8 mouse cellular contexts compared by ENCODE assay signal in genomic region chr5:125403481-125404465, GRCm38 (mm10). TPM values are rescaled to one million over a fixed set of nuclear protein-coding genes. Genes with fewer than 3 reads are reported as not detected.
DNase-seq lines count a peak whose midpoint lies in the region; ATAC-seq and TF ChIP-seq lines count a peak whose summit lies in the region.

No protein-coding gene starts in this region.

- H3K4me2 ChIP-seq in intestine, embryonic 16.5 days (ENCODE audit: low read depth, low read length), result peak overlapping the region; percentile 85
- H3K4me2 ChIP-seq in limb, embryonic 11.5 days (ENCODE audit: low read depth, severe bottlenecking), result peak overlapping the region; percentile 51
- H3K4me2 ChIP-seq in midbrain, embryonic 15.5 days, result peak overlapping the region; percentile 48

- ATAC-seq in cerebellum, adult (ENCODE audit: insufficient number of reproducible peaks, low FRiP score, low TSS enrichment), result no peak
- ATAC-seq in intestine, embryonic 16.5 days, result peak; percentile 20; the same call in 1 of the 2 replicates
- no peak for ATAC-seq in limb, embryonic 11.5 days (ENCODE audit: insufficient number of reproducible peaks, low FRiP score, low TSS enrichment, low read depth)
- ATAC-seq in midbrain, embryonic 15.5 days (replicated peaks), result 0 out of 2 replicates have a peak, but pooled peaks have one; percentile 25

- H3K9ac ChIP-seq in intestine, embryonic 16.5 days (ENCODE audit: low read depth, low read length), result peak overlapping the region; percentile 60
- 0 out of 2 replicates have a peak overlapping the region, but pooled peaks have one; percentile 14 for H3K9ac ChIP-seq in limb, embryonic 11.5 days (ENCODE audit: low read length)
- peak overlapping the region; percentile 19; the same call in 1 of the 2 replicates for H3K9ac ChIP-seq in midbrain, embryonic 15.5 days

- no peak for TF ChIP-seq CTCF in cerebellum, adult 2 months (IDR thresholded peaks at IDR 0.05; ENCODE audit: borderline replicate concordance, insufficient read depth, low read depth, low read length)
- TF ChIP-seq CTCF in gastrocnemius, adult 2 months (IDR thresholded peaks at IDR 0.05), result no peak

- H3K36me3 ChIP-seq in intestine, embryonic 16.5 days (ENCODE audit: control insufficient read depth, insufficient read depth, low read length), result no peaks in the 10 kb centered on the region
- no peaks in the 10 kb centered on the region for H3K36me3 ChIP-seq in limb, embryonic 11.5 days (ENCODE audit: control insufficient read depth, insufficient read depth, low read length)
- H3K36me3 ChIP-seq in midbrain, embryonic 15.5 days (replicated peaks), result no peaks in the 10 kb centered on the region

- H3K27ac ChIP-seq in cerebellum, adult 2 months (ENCODE audit: insufficient read depth, low read length), result no peak overlapping the region
- H3K27ac ChIP-seq in gastrocnemius, adult 2 months, result peak overlapping the region; percentile 96
- no peak overlapping the region for H3K27ac ChIP-seq in intestine, embryonic 16.5 days (ENCODE audit: low read length)
- H3K27ac ChIP-seq in limb, embryonic 11.5 days (replicated peaks; ENCODE audit: low read depth, low read length), result no peak overlapping the region
- peak overlapping the region; percentile 71 for H3K27ac ChIP-seq in midbrain, embryonic 15.5 days

- DNase-seq in cerebellum, adult 18-20 months, result peak; percentile 57 to 74
- DNase-seq in cerebellum, adult 2 months, result peak; percentile 61 to 73
- DNase-seq in gastrocnemius, adult 2 months, result peak; percentile 66
- DNase-seq in limb, embryonic 11.5 days (ENCODE audit: low spot score), result peak; percentile 93
- DNase-seq in spleen, postnatal 4 days (ENCODE audit: low spot score in 2 of 2), result peak; percentile 74 to 87

- intact Hi-C loops in gastrocnemius, adult 2 months (cut with DNase I), result loop anchor here (2.0 kb wide), 1 partner anchor 15 kb away; the partner anchor contains the start of gene Gm10382

- no peak for TF ChIP-seq POLR2A in cerebellum, adult 2 months (IDR thresholded peaks at IDR 0.05; ENCODE audit: borderline replicate concordance, insufficient read depth, low read length)

- peak overlapping the region; percentile 77 for H3K4me3 ChIP-seq in cerebellum, adult 2 months (replicated peaks; ENCODE audit: insufficient read depth, low read depth, low read length)
- H3K4me3 ChIP-seq in gastrocnemius, adult 2 months, result peak overlapping the region; percentile 87
- peak overlapping the region; percentile 37 for H3K4me3 ChIP-seq in intestine, embryonic 16.5 days (ENCODE audit: low read length)
- peak overlapping the region; percentile 26 for H3K4me3 ChIP-seq in limb, embryonic 11.5 days (ENCODE audit: low read depth, low read length)
- peak overlapping the region; percentile 33 for H3K4me3 ChIP-seq in midbrain, embryonic 15.5 days

- H3K4me1 ChIP-seq in cerebellum, adult 2 months (ENCODE audit: control insufficient read depth, insufficient read depth, low read length), result peaks cover 3% of the 10 kb centered on the region; the same call in 1 of the 2 replicates
- H3K4me1 ChIP-seq in intestine, embryonic 16.5 days (ENCODE audit: control insufficient read depth, insufficient read depth, low read length), result peaks cover 9% of the 10 kb centered on the region
- peaks cover 8% of the 10 kb centered on the region; the same call in 1 of the 2 replicates for H3K4me1 ChIP-seq in limb, embryonic 11.5 days (ENCODE audit: control insufficient read depth, insufficient read depth, low read length)
- peaks cover 16% of the 10 kb centered on the region for H3K4me1 ChIP-seq in midbrain, embryonic 15.5 days

- WGBS in cerebellum, adult 2 months, result 37% methylated on average over 31 of the region's 31 CpGs
- 15% methylated on average over 31 of the region's 31 CpGs for WGBS in intestine, embryonic 16.5 days
- 13% methylated on average over 31 of the region's 31 CpGs for WGBS in limb, embryonic 11.5 days
- WGBS in midbrain, embryonic 15.5 days, result 12% methylated on average over 31 of the region's 31 CpGs

- H3K9me3 ChIP-seq in intestine, embryonic 16.5 days (ENCODE audit: control insufficient read depth, low read length), result no peaks in the 10 kb centered on the region
- no peaks in the 10 kb centered on the region for H3K9me3 ChIP-seq in limb, embryonic 11.5 days (ENCODE audit: control insufficient read depth, low read length)
- H3K9me3 ChIP-seq in midbrain, embryonic 15.5 days, result no peaks in the 10 kb centered on the region

- H3K27me3 ChIP-seq in cerebellum, adult 2 months (ENCODE audit: control insufficient read depth, insufficient read depth, low read length), result no peaks in the 10 kb centered on the region
- no peaks in the 10 kb centered on the region for H3K27me3 ChIP-seq in intestine, embryonic 16.5 days (replicated peaks; ENCODE audit: control insufficient read depth, insufficient read depth, low read length)
- H3K27me3 ChIP-seq in limb, embryonic 11.5 days (ENCODE audit: control insufficient read depth, insufficient read depth, low read length), result no peaks in the 10 kb centered on the region
- H3K27me3 ChIP-seq in midbrain, embryonic 15.5 days (replicated peaks), result no peaks in the 10 kb centered on the region

RNA-seq across cellular contexts. Expression of gene Ubc, which starts 13.8 kb away (rescaled TPM):
- polyA plus RNA-seq in cerebellum, adult 2 months (2012; rRNA removed), result 1,009 and 1,093 TPM in 2 replicates
- total RNA-seq in gastrocnemius, adult 2 months (2021), result 1,000 to 10,000 TPM; 1,479 to 2,293 TPM
- polyA plus RNA-seq in intestine, embryonic 16.5 days (2015; fragmentation: Nextera tagmentation; extraction: Ambion mirVana), result 897 and 920 TPM in 2 replicates
- 979 and 1,019 TPM in 2 replicates for polyA plus RNA-seq in limb, embryonic 11.5 days (2014; fragmentation: Nextera tagmentation; extraction: Ambion mirVana)
- 1,496 and 1,513 TPM in 2 replicates for polyA plus RNA-seq in midbrain, embryonic 15.5 days (2015; fragmentation: Nextera tagmentation; extraction: Ambion mirVana)

RNA-seq across cellular contexts. Expression of gene Gm10382, which starts 14.7 kb away (rescaled TPM):
- 0.28 and 0.41 TPM in 2 replicates for polyA plus RNA-seq in cerebellum, adult 2 months (2012; rRNA removed)
- not detected for total RNA-seq in gastrocnemius, adult 2 months (2021)
- 0.18 and 0.24 TPM in 2 replicates for polyA plus RNA-seq in intestine, embryonic 16.5 days (2015; fragmentation: Nextera tagmentation; extraction: Ambion mirVana)
- polyA plus RNA-seq in limb, embryonic 11.5 days (2014; fragmentation: Nextera tagmentation; extraction: Ambion mirVana), result 0.28 TPM in 1 of 2 replicates, not detected in the other
- 0.74 and 0.86 TPM in 2 replicates for polyA plus RNA-seq in midbrain, embryonic 15.5 days (2015; fragmentation: Nextera tagmentation; extraction: Ambion mirVana)

RNA-seq across cellular contexts. Expression of gene Dhx37, which starts 30.1 kb away (rescaled TPM):
- 19.6 and 21.4 TPM in 2 replicates for polyA plus RNA-seq in cerebellum, adult 2 months (2012; rRNA removed)
- total RNA-seq in gastrocnemius, adult 2 months (2021), result 1 to 10 TPM; 4.3 to 4.4 TPM
- polyA plus RNA-seq in intestine, embryonic 16.5 days (2015; fragmentation: Nextera tagmentation; extraction: Ambion mirVana), result 8.3 and 10.2 TPM in 2 replicates
- 12.4 and 14.2 TPM in 2 replicates for polyA plus RNA-seq in limb, embryonic 11.5 days (2014; fragmentation: Nextera tagmentation; extraction: Ambion mirVana)
- polyA plus RNA-seq in midbrain, embryonic 15.5 days (2015; fragmentation: Nextera tagmentation; extraction: Ambion mirVana), result 14.2 and 14.8 TPM in 2 replicates

RNA-seq across cellular contexts. Expression of gene Bri3bp, which starts 37.6 kb away (rescaled TPM):
- polyA plus RNA-seq in cerebellum, adult 2 months (2012; rRNA removed), result 37.1 and 39.1 TPM in 2 replicates
- total RNA-seq in gastrocnemius, adult 2 months (2021), result 1 to 10 TPM; 2.5 to 3.9 TPM
- 58.2 and 58.3 TPM in 2 replicates for polyA plus RNA-seq in intestine, embryonic 16.5 days (2015; fragmentation: Nextera tagmentation; extraction: Ambion mirVana)
- 36.9 and 39.3 TPM in 2 replicates for polyA plus RNA-seq in limb, embryonic 11.5 days (2014; fragmentation: Nextera tagmentation; extraction: Ambion mirVana)
- 36.4 and 37.9 TPM in 2 replicates for polyA plus RNA-seq in midbrain, embryonic 15.5 days (2015; fragmentation: Nextera tagmentation; extraction: Ambion mirVana)

Comparison
In these comparisons a context has a peak if more than half of its experiments do, and no peak if none do; other contexts are left out.
1. ATAC-seq: peak in intestine, embryonic 16.5 days (single experiment) and midbrain, embryonic 15.5 days (single experiment); none in cerebellum, adult (single experiment) and limb, embryonic 11.5 days (single experiment).
2. H3K27ac ChIP-seq: peak in gastrocnemius, adult 2 months (single experiment) and midbrain, embryonic 15.5 days (single experiment); none in cerebellum, adult 2 months (single experiment), intestine, embryonic 16.5 days (single experiment) and limb, embryonic 11.5 days (single experiment).
3. H3K4me3 ChIP-seq: peak in every context shown above with its lines; median percentile 87 in gastrocnemius, adult 2 months; 77 in cerebellum, adult 2 months; 37 in intestine, embryonic 16.5 days; 33 in midbrain, embryonic 15.5 days; 26 in limb, embryonic 11.5 days.
4. Peak in every context shown above with its lines, with median percentiles within 50 percentile points of each other: DNase-seq, H3K4me2 ChIP-seq and H3K9ac ChIP-seq.